Mouse (Mus musculus): ENCODE measurements around the gene Slc39a7. TPM values are rescaled to one million over a fixed set of nuclear protein-coding genes. Genes with fewer than 3 reads are reported as not detected.
A peak's percentile ranks its signal among the peaks of the same experiment; 100 is the strongest.
"Not testable (repeated sequence)": the region's sequence is repeated elsewhere in the genome, so short reads cannot be mapped to it uniquely, and the experiment has no call there.

Slc39a7 gene
- polyA plus RNA-seq, 1 experiment from 2014 or later = 227 TPM

DNA sequence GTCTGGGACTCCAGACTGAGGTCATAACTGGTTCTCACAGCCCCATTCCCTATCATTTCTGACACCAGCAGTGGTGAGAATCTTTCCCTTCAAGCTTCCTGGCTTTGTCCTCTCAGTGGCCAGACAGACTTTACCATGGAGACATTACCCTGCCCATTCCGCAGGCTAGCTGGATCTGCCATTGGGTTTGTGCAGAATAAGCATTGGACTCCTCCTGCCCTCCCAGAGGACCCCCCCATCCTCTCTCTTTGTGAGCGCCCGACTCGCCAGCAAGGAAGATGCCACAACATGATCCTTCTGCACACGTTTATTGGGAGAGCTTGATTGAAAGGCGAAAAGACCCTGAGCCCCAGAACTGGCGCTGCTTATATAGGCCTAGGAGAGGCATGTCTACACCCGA is 18.0 kb downstream of the Slc39a7 start:
- no peak for DNase-seq (ENCODE audit: low spot score)
- Histone ChIP-seq H3K4me1 (no peaks in the 10 kb centered on the region), H3K27ac (replicated peaks) (no peak overlapping the region), H3K4me3 (no peak overlapping the region), H3K9me3 (replicated peaks) (peaks cover 25% of the 10 kb centered on the region), H3K36me3 (peaks cover 53% of the 10 kb centered on the region), H3K27me3 (ENCODE audit: low read depth, poor library complexity, severe bottlenecking) (no peaks in the 10 kb centered on the region)
- 97% methylated on average over 8 of the region's 8 CpGs for WGBS

DNA sequence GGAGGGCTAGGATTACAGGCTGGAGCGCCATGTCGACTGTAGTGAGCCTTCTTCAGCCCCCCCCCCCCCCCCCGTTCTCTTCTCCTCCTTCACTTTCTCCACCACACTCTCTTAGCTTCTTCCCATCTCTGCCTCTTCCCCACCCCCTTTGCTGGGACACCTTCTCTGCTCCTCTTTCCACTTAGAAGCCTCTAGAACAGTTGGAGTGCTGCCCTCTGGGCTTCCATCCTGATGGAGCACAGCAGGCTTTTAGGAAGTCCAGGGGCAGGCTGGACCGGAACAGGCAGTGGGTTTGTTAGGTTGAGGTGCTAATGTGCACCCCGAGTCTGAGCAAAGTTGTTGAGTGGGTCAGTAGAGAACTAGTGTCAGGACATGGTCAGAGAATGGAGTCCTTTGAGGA is 21.3 kb downstream of the Slc39a7 start:
- H3K36me3 ChIP-seq = peaks cover 23% of the 10 kb centered on the region
- H3K27me3 ChIP-seq (ENCODE audit: low read depth, poor library complexity, severe bottlenecking) = no peaks in the 10 kb centered on the region; the same call in 1 of the 2 replicates
- no peaks in the 10 kb centered on the region for H3K4me1 ChIP-seq
- H3K4me3 ChIP-seq = no peak overlapping the region
- no peak for DNase-seq (ENCODE audit: low spot score)
- peaks cover 12% of the 10 kb centered on the region for H3K9me3 ChIP-seq (replicated peaks)
- H3K27ac ChIP-seq (replicated peaks) = no peak overlapping the region
- 80% methylated on average over 5 of the region's 5 CpGs for WGBS

DNA sequence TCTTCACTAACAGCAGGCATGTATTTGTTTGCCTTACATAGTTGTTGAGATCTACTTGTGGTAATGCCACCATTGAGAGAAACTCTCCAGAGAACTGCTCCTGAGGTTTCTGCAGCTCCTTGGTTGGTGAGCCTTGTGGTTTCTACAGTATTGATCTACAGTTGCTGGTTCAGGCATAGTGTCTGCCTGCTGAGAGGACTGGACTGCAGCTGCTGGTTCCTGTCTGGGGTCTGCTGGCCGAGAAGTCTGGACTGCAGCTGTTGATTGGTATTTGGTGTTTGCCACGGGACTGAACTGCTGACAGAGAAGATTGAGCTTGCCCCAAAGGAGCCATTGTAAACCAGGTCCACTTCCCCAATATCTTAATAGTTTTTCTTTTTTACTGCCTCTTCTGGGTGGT is 24.9 kb downstream of the Slc39a7 start:
- Histone ChIP-seq H3K36me3 (no peaks in the 10 kb centered on the region), H3K4me3 (no peak overlapping the region), H3K9me3 (replicated peaks) (0 out of 2 replicates have a peak, but pooled peaks cover 1% of the 10 kb centered on the region), H3K4me1 (0 out of 2 replicates have a peak, but pooled peaks cover 3% of the 10 kb centered on the region), H3K27ac (replicated peaks) (no peak overlapping the region), H3K27me3 (ENCODE audit: low read depth, poor library complexity, severe bottlenecking) (peaks cover 10% of the 10 kb centered on the region)
- 64% methylated on average over 2 of the region's 2 CpGs for WGBS
- no peak for DNase-seq (ENCODE audit: low spot score)

DNA sequence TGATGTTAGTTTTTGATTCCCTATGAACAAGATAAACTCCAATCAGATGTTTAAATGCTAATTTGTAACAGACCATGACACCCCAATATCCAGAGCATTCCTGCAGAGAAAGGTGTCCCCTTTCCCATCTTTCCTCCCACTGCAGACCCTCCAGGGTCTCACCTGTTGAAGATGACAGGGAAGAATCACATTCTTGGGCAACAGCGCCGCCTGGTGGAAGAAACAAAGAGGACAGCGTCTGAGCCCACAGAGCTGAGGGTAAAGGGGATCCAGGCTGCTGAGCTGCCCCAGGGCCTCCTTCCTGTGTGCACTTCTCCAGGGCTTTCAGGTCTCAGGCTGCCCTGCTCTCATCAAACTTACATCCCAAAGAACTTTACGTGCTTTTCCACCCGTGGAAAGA is 28.1 kb downstream of the Slc39a7 start:
- H3K4me3 ChIP-seq = no peak overlapping the region; the same call in 1 of the 2 replicates
- 7% methylated on average over 5 of the region's 5 CpGs for WGBS
- DNase-seq (ENCODE audit: low spot score) = peak; percentile 56
- no peaks in the 10 kb centered on the region for H3K36me3 ChIP-seq
- peaks cover 19% of the 10 kb centered on the region for H3K4me1 ChIP-seq
- peaks cover 41% of the 10 kb centered on the region for H3K27me3 ChIP-seq (ENCODE audit: low read depth, poor library complexity, severe bottlenecking)
- H3K9me3 ChIP-seq (replicated peaks) = no peaks in the 10 kb centered on the region
- no peak overlapping the region for H3K27ac ChIP-seq (replicated peaks)

DNA sequence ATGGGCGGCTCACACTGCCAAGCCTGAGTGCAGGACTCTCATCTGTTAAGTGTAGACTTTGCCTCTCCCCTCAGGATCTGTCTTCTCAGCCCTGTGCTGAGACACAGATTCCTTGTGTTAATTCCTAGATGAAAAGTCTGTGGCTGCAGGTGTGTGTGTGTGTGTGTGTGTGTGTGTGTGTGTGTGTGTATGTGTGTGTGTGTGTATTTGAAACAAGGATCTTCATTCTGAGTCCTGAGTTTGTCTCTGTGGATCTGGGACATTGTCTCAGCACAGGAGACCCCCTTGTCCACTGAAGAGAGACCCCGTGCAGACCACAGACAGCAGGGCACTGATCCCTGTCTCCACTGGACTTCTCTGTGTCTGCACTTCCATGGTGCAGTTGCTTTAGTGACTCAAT is 30.7 kb downstream of the Slc39a7 start:
- DNase-seq (ENCODE audit: low spot score); H3K9me3 ChIP-seq (replicated peaks); H3K27ac ChIP-seq (replicated peaks); H3K36me3 ChIP-seq: not testable (repeated sequence)
- peaks cover 19% of the 10 kb centered on the region for H3K4me1 ChIP-seq
- H3K27me3 ChIP-seq (ENCODE audit: low read depth, poor library complexity, severe bottlenecking) = peaks cover 54% of the 10 kb centered on the region
- 64% methylated on average over 2 of the region's 2 CpGs for WGBS
- H3K4me3 ChIP-seq = peak overlapping the region; percentile 69; the same call in 1 of the 2 replicates

DNA sequence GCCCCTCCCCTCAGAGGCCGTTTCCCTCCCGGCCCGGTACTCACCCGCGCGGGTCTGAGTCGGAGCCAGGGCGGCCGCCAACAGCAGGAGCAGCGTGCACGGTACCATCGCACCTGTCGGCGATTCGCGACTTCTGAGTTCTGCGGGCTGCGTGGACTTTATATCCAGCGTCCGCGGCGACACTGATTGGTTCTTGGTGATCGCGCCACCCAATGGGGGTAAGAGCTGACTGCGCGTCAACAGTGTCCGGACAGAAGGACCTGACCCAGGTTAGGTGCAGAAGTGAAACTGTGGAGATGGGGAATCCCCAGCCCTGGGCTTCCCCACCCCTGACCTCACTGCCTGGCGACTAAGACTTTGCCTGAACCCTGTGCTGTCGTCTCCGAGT is 31.3 kb downstream of the Slc39a7 start, which contains the start of gene H2-K1:
H2-K1 (minus strand) TSS at position 198 of the 388 bp plus-strand sequence.
- WGBS = under 1% methylated on average over 25 of the region's 30 CpGs
- H3K4me1 ChIP-seq = peaks cover 19% of the 10 kb centered on the region
- DNase-seq (ENCODE audit: low spot score) = peak; percentile 71
- H3K4me3 ChIP-seq = peak within 1 kb of the TSS; percentile 69
- H3K27ac ChIP-seq (replicated peaks) = peak within 1 kb of the TSS; percentile 77
- H3K9me3 ChIP-seq (replicated peaks) = no peaks in the 10 kb centered on the region
- H3K36me3 ChIP-seq = no peaks in the 10 kb centered on the region
- peaks cover 54% of the 10 kb centered on the region for H3K27me3 ChIP-seq (ENCODE audit: low read depth, poor library complexity, severe bottlenecking)

DNA sequence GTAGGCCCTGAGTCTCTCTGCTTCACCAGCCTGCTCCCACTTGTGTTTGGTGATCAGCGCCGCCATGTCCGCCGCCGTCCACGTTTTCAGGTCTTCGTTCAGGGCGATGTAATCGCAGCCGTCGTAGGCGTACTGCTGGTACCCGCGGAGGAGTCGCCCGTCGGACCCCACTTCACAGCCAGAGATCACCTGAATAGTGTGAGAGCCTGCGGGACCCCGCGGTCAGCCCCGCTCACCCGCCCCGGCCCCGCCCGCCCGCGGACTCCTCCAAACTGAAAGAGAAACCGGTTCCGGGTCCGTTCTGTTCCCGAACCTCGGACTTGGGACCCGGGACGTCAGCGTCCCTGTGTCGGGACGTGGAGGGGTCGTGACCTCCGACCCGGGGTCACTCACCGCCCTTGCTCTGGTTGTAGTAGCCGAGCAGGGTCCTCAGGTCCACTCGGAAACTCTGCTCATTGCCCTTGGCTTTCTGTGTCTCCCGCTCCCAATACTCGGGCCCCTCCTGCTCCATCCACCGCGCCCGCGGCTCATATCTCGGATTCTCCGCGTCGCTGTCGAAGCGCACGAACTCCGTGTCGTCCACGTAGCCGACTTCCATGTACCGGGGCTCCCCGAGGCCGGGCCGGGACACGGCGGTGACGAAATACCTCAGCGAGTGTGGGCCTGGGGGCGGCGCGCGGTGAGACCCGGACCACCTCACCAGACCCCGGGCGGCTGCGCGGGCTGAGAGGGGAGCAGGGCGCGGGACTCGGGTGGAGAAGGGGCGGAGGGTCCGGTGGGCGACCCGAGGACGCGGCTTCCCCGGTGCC is 31.9 kb downstream of the Slc39a7 start:
- Histone ChIP-seq H3K9me3 (replicated peaks) (no peaks in the 10 kb centered on the region), H3K27ac (replicated peaks) (peak overlapping the region; percentile 77), H3K4me1 (peaks cover 19% of the 10 kb centered on the region), H3K27me3 (ENCODE audit: low read depth, poor library complexity, severe bottlenecking) (peaks cover 54% of the 10 kb centered on the region), H3K4me3 (peak overlapping the region; percentile 69), H3K36me3 (no peaks in the 10 kb centered on the region)
- DNase-seq (ENCODE audit: low spot score) = no peak
- 2% methylated on average over 87 of the region's 87 CpGs for WGBS

DNA sequence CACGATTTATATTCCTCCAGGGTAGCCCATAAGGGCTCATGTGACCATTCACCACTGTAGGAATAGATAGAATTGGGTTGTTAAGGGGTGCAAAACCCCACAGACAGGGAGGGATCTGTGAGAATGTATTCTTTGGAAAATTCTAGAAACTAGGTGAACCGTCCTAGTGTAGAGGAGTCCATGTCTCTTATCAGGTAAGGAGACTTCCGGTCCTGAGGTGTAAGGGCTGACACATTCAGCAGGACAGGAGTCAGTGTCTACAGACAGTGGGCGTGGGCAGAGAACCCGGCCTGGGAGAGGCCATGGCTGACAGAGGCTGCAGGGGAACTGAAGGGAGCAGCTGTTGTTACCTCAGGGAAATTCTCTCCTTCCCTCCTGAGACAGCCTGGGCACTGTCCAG is 32.8 kb downstream of the Slc39a7 start:
- H3K27ac ChIP-seq (replicated peaks); H3K4me3 ChIP-seq; H3K36me3 ChIP-seq; DNase-seq (ENCODE audit: low spot score); H3K9me3 ChIP-seq (replicated peaks): not testable (repeated sequence)
- 57% methylated on average over 5 of the region's 5 CpGs for WGBS
- Histone ChIP-seq H3K4me1 (peaks cover 18% of the 10 kb centered on the region), H3K27me3 (ENCODE audit: low read depth, poor library complexity, severe bottlenecking) (peaks cover 54% of the 10 kb centered on the region)

DNA sequence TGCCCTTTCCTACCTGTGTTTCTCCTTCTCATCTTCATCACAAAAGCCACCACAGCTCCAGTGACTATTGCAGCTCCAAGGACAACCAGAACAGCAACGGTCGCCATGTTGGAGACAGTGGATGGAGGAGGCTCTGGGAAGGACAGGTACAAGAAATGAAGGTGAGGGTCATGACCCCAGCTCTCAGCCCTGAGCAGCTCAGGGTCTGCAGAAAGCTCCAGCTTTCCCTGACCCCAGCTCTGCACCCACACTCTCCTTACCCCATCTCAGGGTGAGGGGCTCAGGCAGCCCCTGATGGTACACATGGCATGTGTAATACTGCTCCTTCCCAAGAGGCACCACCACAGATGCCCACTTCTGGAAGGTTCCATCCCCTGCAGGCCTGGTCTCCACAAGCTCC is 34.5 kb downstream of the Slc39a7 start:
- WGBS = 96% methylated on average over 2 of the region's 2 CpGs

DNA sequence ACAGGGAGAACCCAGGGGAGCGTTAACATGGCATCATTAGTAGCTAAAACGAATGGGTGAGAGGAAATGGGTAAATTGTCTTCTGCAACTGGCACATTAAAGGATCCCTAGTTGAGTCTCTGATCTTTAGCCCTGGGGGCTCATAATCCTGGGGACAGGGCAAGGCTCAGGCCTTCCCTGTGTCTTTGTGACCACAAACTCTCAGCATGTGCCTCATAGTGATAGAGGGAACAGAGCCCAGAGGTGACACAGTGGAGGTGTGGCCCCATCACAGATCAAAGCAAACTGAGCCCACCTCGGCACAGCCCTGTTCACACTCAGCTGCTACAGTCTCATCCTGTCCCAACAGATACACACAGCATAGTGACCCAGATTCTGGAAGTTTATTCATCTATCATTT is 35.8 kb downstream of the Slc39a7 start:
- H3K9me3 ChIP-seq (replicated peaks) = no peaks in the 10 kb centered on the region
- peaks cover 16% of the 10 kb centered on the region for H3K4me1 ChIP-seq
- no peak for DNase-seq (ENCODE audit: low spot score)
- 77% methylated on average over 3 of the region's 3 CpGs for WGBS
- no peak overlapping the region for H3K27ac ChIP-seq (replicated peaks)
- H3K36me3 ChIP-seq = no peaks in the 10 kb centered on the region
- no peak overlapping the region for H3K4me3 ChIP-seq
- peaks cover 35% of the 10 kb centered on the region for H3K27me3 ChIP-seq (ENCODE audit: low read depth, poor library complexity, severe bottlenecking)

More for the DNA sequence above, 34.5 kb downstream of the Slc39a7 start:
- not testable (repeated sequence) for H3K36me3 ChIP-seq; H3K27ac ChIP-seq (replicated peaks); H3K4me3 ChIP-seq; H3K9me3 ChIP-seq (replicated peaks); DNase-seq (ENCODE audit: low spot score)
- Histone ChIP-seq H3K4me1 (peaks cover 16% of the 10 kb centered on the region), H3K27me3 (ENCODE audit: low read depth, poor library complexity, severe bottlenecking) (peaks cover 48% of the 10 kb centered on the region)

DNA sequence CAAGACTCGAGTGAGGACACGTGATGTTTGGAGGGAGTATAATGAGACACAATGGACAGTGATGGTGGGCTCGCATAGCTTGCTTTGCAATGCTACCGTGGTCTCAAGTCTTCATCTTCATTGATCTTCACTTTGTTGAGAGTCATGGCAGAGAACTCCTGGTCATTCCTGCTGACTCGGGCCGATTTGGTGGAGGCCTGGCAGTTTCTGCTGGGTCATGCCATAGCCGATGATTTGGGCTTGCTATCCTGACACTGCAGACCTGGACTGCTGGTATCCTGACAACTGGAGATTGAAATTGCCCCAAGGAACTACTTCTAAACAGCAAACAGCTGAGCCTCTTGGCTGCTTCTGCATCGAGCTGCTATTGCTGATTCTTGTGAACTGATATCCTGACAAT is 36.5 kb downstream of the Slc39a7 start:
- Histone ChIP-seq H3K27ac (replicated peaks) (no peak overlapping the region), H3K27me3 (ENCODE audit: low read depth, poor library complexity, severe bottlenecking) (peaks cover 28% of the 10 kb centered on the region), H3K4me3 (no peak overlapping the region), H3K4me1 (peaks cover 9% of the 10 kb centered on the region), H3K9me3 (replicated peaks) (no peaks in the 10 kb centered on the region), H3K36me3 (no peaks in the 10 kb centered on the region)
- DNase-seq (ENCODE audit: low spot score) = no peak
- WGBS = 90% methylated on average over 8 of the region's 8 CpGs

DNA sequence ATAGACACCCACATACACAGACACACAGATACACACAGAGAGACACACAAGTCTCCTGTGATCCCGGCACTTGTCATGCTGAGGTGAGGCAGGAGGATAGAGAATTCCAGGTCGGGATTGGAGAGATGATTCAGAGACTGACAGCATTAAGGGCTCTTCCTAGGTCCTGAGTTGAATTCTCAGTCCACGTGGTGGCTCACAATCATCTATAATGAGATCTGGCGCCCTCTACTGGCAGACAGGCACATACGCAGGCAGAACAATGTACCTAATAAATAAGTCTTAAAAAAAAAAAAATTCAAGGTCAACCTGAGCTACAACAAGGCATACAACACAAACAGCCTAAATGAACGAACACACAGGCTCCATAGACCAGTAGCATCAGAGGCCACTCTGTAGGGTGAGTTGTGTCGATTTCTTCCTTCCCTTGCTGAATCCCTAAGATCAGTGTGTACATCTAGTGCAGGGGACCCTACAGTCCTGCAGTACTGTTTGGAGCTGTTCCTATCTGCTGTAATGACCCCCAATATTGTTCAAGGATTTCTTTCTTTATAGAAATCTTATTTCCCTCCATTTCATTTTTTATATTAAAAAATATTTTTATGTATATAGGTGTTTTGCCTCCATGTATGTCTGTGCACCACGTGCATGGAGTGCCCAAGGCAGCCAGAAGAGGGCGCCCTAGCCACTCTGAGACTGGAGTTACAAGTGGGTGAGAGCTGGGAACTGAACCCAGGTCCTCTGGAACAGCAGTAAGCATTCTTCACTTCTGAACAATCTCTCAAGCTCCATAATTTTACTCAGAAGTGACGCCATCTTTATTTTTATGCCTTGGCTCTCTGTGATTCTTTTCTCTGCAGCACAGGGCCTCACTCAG is 39.5 kb downstream of the Slc39a7 start:
- H3K9me3 ChIP-seq (replicated peaks) = no peaks in the 10 kb centered on the region
- peak; percentile 69 for DNase-seq (ENCODE audit: low spot score)
- H3K4me3 ChIP-seq = no peak overlapping the region
- peaks cover 2% of the 10 kb centered on the region for H3K27me3 ChIP-seq (ENCODE audit: low read depth, poor library complexity, severe bottlenecking)
- 34% methylated on average over 10 of the region's 10 CpGs for WGBS
- no peaks in the 10 kb centered on the region for H3K36me3 ChIP-seq
- no peak overlapping the region for H3K27ac ChIP-seq (replicated peaks)
- no peaks in the 10 kb centered on the region for H3K4me1 ChIP-seq

DNA sequence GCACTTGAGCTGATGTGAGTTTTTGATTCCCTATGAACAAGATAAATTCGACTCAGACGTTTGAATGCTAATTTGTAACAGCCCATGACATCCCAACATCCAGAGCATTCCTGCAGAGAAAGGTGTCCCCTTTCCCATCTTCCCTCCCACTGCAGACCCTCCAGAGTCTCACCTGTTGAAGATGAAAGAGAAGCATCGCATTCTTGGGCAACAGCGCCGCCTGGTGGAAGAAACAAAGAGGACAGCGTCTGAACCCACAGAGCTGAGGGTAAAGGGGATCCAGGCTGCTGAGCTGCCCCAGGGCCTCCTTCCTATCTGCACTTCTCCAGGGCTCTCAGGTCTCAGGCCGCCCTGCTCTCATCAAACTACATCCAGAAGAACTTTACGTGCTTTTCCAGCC is 49.3 kb downstream of the Slc39a7 start:
- H3K9me3 ChIP-seq (replicated peaks); H3K36me3 ChIP-seq; H3K27ac ChIP-seq (replicated peaks): not testable (repeated sequence)
- Histone ChIP-seq H3K27me3 (ENCODE audit: low read depth, poor library complexity, severe bottlenecking) (peaks cover 36% of the 10 kb centered on the region), H3K4me1 (peaks cover 31% of the 10 kb centered on the region), H3K4me3 (peak overlapping the region; percentile 65)
- WGBS = 10% methylated on average over 8 of the region's 8 CpGs
- peak; percentile 61 for DNase-seq (ENCODE audit: low spot score)
